Mouse (Mus musculus) right cerebral cortex, adult 18-20 months (tissue): ENCODE results near the gene Atp5h.

ENCODE experiments used
- DNase-seq: peaks from one replicate; pipeline ENCODE4 v3.0.0; 2022; ENCODE audit warnings: mixed read lengths

Atp5h gene

DNA sequence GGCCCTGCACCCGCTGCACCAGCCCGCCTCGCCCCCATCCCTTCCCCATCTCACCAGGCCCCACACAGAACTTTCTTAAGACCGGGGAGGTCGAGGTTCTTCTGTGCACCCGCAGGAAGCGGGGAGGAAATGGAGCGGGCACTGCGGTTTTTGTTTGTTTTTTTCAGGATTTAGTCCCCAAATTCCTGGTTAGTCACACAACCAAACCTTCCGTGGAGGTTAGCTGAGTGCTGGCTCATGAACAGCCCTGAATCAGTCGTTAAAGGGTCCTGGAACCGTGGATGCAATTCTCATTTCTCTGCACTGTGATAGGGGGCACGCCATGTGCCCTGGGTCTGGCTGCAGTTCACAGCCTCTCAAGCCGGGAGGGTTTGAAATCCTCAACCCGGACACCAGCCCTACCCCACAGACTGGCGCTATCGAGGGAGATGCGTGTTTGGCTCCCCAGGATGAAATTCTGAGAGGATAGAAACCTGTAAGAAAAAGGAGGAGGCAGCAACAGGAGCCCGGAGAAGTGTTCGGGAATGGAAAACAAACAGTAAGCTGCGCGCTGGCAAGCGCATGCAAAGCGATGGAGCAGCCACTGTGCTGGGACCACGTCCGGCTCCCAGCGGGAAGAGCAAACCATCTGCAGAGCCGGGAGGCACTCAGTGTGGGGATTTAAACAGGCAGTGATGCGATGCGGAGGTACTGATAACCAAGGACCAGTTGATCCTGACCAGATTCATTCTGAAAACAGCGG is 16.0 kb upstream of the Atp5h start:
- no peak for DNase-seq

DNA sequence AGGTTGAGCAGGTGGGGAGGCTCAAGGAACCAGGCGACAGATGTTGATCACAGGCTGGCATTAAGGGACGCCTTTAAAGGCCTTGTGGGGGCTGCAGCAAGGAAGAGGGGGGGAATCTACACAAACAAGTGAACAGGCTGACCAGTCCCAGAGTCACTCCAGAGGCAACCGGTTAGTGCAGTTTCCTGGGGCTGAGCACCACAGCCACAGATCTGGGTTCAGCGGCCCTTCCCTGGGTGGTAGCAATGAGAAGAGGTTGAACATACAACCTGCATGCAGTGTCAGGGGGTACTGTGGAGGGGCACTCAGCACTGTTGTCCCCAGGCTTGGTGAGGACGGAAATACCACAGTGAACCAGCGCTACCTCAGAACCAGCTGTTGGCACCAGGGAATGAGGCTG is 13.6 kb upstream of the Atp5h start:
- DNase-seq = no peak

DNA sequence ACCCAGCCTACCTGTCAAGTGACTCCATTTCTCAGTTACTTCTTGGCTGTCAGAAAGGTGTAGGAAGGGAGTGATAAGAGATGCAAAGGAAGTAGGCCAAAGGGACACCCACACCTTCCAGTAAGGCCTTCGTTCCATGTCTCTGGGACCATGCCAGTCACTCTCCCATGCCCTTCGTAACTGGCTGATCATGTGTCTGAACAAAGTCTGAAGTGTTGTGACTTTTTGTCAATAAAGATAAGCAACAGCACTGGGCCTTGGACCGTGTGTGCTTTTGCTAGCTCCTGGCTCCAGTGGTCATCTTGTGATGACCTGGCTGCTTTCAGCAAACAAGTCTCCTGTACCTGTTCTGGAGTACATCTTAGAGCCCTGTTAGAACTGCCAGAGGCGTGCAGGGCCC is 13.1 kb upstream of the Atp5h start:
- no peak for DNase-seq

GRCm38 (mm10) chr11:115430561-115430960 is 10.8 kb upstream of the Atp5h start:
- no peak for DNase-seq

DNA sequence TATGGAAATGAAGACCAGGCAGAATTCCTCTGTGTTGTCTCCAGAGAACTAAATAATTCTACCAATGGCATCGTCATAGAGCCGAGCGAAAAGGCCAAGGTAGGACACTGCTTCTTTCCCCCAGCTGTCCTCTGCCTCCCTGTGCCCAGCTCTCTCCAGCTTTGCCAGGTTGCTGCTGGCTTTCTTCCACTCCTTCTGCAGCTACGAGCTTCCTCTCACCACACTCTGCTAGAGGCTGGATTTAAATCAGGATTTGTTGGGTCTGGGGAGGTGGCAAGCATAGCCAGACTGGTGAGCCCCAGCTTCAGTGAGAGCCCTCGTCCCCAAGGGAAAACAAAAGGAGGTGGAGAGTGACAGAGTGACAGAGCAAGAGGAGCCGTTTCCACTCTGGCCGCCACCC is 9.5 kb upstream of the Atp5h start:
- DNase-seq = peak; percentile 51

GRCm38 (mm10) chr11:115427482-115428331 is 7.9 kb upstream of the Atp5h start:
- DNase-seq = peak; percentile 74

GRCm38 (mm10) chr11:115425671-115426070 is 5.9 kb upstream of the Atp5h start:
- DNase-seq = no peak

DNA sequence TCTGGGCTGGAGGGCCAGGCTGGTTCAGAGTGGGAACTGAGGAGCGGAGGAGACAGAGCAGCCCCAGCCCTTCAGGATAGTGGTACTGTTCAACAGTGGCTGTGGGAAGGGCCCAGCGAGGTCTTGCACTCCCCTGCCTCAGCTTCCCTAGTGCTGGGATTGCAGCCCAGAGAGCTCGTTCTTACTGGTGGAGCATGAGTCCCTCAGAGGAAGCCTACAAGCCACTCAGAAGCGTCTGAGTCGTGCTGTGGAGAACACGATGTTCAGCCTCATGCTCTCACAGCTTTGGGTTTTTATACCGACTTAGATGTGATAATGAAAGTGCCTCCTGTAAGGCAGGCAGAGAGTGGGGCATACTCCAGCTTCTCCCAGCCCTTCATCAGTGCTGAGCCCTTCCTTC is 4.9 kb upstream of the Atp5h start:
- no peak for DNase-seq

DNA sequence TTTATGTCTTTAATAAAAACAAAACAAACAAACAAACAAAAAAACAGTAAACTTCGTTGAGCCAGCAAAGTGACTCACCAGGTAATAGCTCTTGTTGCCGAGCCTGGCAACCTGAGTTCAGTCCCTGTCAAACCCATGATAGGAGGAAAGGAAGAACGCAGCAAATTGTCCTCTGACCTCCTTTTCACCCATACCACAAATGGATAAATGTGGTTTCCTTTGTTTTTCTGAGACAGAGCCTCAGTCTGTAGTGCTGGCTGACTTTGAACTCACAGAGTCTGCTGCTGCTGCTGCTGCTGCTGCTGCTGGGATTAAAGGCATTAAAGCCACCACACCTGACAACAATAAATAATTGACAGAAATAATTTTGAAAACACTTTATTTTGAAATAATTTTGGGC is 3.3 kb upstream of the Atp5h start:
- no peak for DNase-seq

DNA sequence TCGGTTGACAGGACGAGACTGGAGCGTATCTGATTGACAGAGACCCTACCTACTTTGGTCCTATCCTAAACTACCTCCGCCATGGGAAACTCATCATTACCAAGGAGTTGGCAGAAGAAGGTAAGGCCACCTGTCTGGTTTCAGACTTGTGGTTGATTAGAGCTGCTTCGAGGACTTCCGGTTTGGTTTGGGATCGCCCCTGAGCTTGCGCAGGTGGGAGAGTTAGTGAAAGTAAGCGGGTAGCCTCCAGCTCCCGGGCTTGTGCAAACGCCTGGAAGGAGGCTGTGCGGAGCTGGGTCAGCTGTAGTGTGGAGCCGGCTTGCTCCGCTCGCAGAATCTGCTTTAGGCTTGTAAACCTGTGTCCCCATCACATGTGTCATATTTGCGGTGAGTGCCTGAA is 2.2 kb upstream of the Atp5h start:
- no peak for DNase-seq

DNA sequence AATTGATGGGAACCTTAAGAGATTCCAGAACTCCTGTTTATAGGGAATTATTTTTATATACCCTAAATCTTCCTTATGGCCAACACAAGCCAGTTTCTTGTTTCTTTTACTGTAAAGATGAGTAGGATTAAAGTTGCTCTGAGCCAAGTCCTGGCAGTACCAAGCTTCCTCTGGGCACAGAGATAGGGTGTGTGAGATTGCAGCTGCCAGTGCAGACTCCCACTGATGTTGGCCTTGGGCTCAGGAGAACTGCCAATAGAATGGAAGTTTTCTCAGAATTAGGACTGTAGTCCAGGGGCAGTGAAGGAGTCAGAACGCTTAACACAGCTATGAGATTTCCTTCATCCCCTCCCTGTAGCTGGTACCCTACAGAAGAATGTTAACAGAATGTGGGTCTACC is 1.6 kb upstream of the Atp5h start:
- DNase-seq = no peak

GRCm38 (mm10) chr11:115420336-115421190 is 801 bp upstream of the Atp5h start:
- peak; percentile 54 for DNase-seq

DNA sequence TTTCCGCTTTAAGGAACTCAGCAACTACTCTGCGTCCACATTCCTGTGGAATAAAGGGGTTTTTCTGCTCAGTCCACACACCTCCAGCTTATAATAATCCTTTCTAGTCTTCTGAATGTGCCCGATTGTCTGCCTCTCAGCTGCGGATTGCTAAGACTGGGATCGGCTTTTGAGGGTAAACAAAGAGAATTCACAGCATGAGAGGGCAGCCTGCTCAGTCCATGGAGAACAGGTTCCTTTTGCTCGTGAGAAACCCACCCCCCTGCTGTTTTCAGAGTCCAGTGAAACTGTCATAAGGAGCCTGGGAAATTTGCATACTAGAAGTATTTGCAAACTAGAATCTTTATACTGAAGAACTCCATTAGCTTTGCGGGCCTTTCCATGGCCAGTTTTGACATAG is 10.2 kb downstream of the Atp5h start:
- no peak for DNase-seq

DNA sequence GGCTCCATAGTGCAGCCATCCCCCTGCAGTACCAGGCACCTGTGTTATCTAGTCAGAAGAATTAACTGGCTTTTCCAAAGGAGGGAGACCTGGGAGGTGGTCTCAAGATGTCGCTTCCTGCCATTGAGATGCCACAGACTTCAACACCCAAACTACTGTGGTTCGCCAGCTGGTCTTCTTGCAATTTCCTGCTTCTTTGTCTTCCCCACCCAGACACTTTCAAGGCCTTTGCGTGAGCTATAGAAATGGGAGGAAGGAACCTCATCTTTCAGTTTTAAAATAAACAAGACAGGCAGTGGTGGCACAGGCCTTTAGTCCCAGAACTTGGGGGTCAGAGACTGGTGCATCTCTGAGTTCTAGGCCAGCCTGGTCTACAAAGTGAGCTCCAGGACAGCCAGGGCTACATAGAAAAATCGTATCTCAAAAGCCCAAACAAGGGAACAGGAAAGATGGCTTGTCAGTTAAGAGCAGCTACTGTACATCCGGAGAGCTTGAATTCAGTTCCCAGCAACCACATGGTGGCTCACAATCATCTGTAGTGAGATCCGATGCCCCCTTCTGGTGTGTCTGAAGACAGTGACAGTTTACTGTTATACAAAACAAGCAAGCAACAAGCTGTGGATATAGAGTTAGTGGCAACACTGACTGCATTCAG is 11.4 kb downstream of the Atp5h start:
- DNase-seq = no peak

DNA sequence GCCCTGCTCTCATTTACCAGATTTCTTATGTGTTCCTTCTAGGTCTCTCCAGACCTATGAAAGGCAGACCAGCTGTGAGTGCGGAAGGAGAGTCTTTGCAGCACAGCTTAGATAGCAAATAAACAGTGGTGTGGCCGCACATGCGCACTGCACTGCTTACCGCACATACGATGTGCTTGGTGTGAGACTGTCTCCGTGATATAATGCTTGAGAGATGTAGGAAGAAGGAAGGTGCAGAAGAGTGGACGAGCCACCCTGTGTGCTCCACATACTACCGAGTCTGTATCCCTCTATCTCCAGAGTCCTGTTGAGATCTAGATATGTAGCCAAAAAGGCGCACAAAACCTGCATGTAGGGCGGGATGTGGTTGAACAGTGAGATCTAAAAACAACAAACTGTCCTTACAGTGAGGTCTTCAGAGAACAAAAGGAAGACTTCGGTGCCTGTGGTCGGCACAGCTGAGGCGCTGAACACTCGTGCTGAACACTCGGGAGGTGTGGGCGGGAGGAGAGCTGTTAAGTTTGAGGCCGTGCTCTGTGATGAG is 12.8 kb downstream of the Atp5h start:
- no peak for DNase-seq

GRCm38 (mm10) chr11:115405723-115406122 is 14.0 kb downstream of the Atp5h start:
- DNase-seq = no peak

DNA sequence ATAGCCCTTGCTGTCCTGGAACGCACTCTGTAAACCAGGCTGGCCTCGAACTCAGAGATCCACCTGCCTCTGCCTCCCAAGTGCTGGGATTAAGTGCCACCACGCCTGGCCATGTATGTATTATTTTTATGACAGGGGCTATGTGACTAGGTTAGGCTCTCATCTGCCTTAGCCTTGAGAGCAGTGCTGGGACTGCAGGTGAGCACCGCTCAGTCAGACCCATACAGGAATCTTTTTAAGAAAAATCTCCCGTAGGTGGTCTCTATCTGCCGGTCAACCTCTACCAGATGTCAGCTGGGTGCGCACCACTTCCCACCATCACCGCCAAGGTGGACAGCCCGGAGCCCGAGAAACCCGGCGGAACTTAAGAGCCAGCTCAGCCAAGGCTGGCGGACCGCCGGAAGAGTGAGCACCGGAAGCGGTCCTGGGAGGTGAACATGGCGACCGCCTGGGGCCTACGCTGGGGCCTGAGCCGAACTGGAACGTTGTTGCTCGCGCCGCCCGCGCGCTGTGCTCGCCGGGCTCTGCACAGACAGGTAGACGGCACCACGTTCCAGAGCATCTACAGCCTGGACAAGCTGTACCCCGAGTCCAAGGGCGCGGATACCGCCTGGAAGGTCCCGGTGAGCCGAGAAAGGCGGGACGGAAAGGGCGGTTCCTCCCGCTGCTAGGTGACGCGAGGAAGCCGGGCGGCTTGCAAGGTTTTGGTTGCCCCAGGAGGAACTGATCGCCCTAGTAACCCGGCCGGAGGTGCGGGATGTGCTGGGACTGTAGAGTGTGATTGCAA is 16.2 kb downstream of the Atp5h start, which contains the start of gene Mrpl58:
Mrpl58 (plus strand) TSS at position 415 of the 787 bp plus-strand sequence.
- peak; percentile 87 for DNase-seq

DNA sequence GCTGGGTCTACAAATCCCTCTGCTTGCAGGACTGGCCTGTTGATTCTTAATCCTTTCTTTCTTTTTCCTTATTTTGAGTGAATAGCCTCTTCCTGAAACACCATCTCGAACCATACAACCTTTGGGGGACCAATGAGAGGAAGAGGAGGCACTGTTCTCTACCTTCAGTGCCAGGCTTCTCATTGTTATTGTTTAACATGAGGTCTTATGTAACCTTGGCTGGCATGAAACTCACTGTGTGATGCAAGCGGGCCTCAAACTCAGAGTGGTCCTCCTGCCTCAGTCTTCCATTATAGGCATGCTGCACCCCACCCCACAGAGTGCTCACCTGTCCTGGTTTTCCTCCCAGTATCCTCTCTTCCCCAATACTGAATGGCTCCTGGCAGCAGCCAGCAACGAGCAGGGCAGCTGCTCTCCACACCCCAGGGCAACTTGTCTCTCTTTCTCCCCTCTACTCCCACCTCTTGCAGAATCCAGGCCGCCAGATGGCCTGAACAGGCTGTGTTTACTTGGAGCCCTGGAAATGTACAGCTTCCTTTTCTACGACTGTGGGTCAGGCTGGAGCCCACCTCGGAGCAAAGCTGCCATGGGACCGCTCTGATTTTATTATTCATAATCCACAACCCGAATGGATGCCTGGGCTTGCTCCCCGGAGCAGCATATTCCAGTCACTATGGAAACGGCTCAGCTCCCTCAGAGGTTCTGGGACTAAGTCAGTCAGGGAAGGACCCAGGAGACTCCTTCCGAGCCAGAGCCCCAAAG is 19.0 kb downstream of the Atp5h start:
- peak; percentile 77 for DNase-seq

DNA sequence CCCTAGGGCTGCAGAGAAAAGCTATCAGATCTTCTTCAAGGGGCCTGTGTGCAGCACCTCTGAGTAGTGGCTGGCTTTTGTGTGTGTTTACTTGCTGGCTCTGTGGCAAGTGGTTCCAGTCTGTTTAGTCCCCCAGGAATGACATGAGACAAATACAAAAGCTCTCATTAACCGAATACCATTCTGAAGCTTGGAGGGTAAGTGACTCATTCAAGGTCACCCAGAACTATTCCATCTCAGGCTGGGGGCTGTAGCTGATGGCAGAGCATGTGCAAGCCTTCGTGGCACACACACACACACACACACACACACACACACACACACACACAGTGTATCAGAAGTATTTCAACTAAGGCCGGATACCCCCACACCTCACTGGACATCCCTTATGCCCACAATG is 19.6 kb downstream of the Atp5h start:
- no peak for DNase-seq

GRCm38 (mm10) chr11:115398085-115398484 is 21.7 kb downstream of the Atp5h start:
- no peak for DNase-seq
